Mouse (Mus musculus) lung, postnatal 0 days (tissue): ENCODE measurements around the gene Rab17. TPM values are rescaled to one million over a fixed set of nuclear protein-coding genes. Genes with fewer than 3 reads are reported as not detected.

Experiments
- ATAC-seq: fragments of 200-750 bp; cut with Nextera tagmentation; 2 replicates; pipeline ENCODE4 v1.8.0; 2017; ENCODE audit warnings: moderate library complexity
- DNase-seq: peaks from one replicate; pipeline ENCODE4 v3.0.0-alpha.2; 2016; ENCODE audit warnings: low spot score
- H3K27ac ChIP-seq: fragments of 300-500 bp; sonication (generic); 2 replicates; pipeline ENCODE4 v1.5.1; 2014; ENCODE audit warnings: antibody characterized with exemption, mild to moderate bottlenecking, low read length, mixed read lengths
- H3K27me3 ChIP-seq: fragments of 300-500 bp; sonication (generic); replicated peaks from 2 replicates; pipeline ENCODE4 v1.6.1; 2014; ENCODE audit warnings: low read length, mixed read lengths; ENCODE audit not compliant: insufficient read depth
- H3K36me3 ChIP-seq: fragments of 300-500 bp; sonication (generic); 2 replicates; pipeline ENCODE4 v1.6.1; 2014; ENCODE audit warnings: low read length, mixed read lengths; ENCODE audit not compliant: insufficient read depth
- H3K4me1 ChIP-seq: fragments of 300-500 bp; sonication (generic); 2 replicates; pipeline ENCODE4 v1.6.1; 2014; ENCODE audit warnings: antibody characterized with exemption, low read depth, low read length, mixed read lengths; ENCODE audit not compliant: insufficient read depth
- H3K4me2 ChIP-seq: fragments of 300-500 bp; sonication (generic); replicated peaks from 2 replicates; pipeline ENCODE4 v1.6.1; 2014; ENCODE audit warnings: low read depth, mild to moderate bottlenecking, low read length, moderate library complexity, mixed read lengths
- H3K4me3 ChIP-seq: fragments of 300-500 bp; sonication (generic); 2 replicates; pipeline ENCODE4 v1.5.1; 2014; ENCODE audit warnings: low read depth, low read length
- H3K9ac ChIP-seq: fragments of 300-500 bp; sonication (generic); replicated peaks from 2 replicates; pipeline ENCODE4 v1.6.1; 2014; ENCODE audit warnings: low read depth, mild to moderate bottlenecking
- H3K9me3 ChIP-seq: fragments of 300-500 bp; sonication (generic); 2 replicates; pipeline ENCODE4 v1.6.1; 2016; ENCODE audit warnings: low read length, mixed read lengths
- CTCF ChIP-seq: IDR thresholded peaks from 2 replicates; pipeline ENCODE4 v1.5.1; 2016; ENCODE audit warnings: antibody characterized with exemption, mild to moderate bottlenecking
- EP300 ChIP-seq: IDR thresholded peaks from 2 replicates; pipeline ENCODE4 v1.6.1; 2016; ENCODE audit warnings: antibody characterized with exemption, mild to moderate bottlenecking, control low read depth
- WGBS: fragments of 180-500 bp; shearing (Covaris S2); extraction: QIAGEN DNeasy Blood & Tissue Kit; methylation state at CpG from one replicate; pipeline ENCODE4 v1.1.7; 2014; 5-methylcytosine and 5-hydroxymethylcytosine counted together
- polyA plus RNA-seq: library from polyadenylated mRNA; unstranded; fragments of >200 nt; fragmentation: Nextera tagmentation; extraction: Ambion mirVana; gene quantifications from 2 replicates; pipeline ENCODE4 v1.2.1, GENCODE M21; 2015

Rab17 gene
- polyA plus RNA-seq, 1 experiment from 2014 or later: 1.6 TPM

- Histone ChIP-seq H3K4me1 (no peaks in the 10 kb centered on the region), H3K4me2 (no peak overlapping the region), H3K4me3 (no peak overlapping the region), H3K9ac (no peak overlapping the region), H3K27me3 (no peaks in the 10 kb centered on the region), H3K36me3 (no peaks in the 10 kb centered on the region), H3K9me3 (no peaks in the 10 kb centered on the region), H3K27ac (no peak overlapping the region)
- WGBS: 94% methylated on average over 4 of the region's 4 CpGs
- ATAC-seq (no peak), DNase-seq (no peak)
- TF ChIP-seq CTCF (no peak), EP300 (no peak)
These were observed 6.5 kb upstream of the Rab17 start for GRCm38 (mm10) chr1:90975960-90976359.

GRCm38 (mm10) chr1:90974906-90975649, 5.6 kb upstream of the Rab17 start:
- H3K9me3 ChIP-seq: no peaks in the 10 kb centered on the region
- no peak overlapping the region for H3K4me3 ChIP-seq
- H3K27me3 ChIP-seq: no peaks in the 10 kb centered on the region
- H3K27ac ChIP-seq: no peak overlapping the region
- H3K36me3 ChIP-seq: no peaks in the 10 kb centered on the region
- H3K9ac ChIP-seq: no peak overlapping the region
- no peak overlapping the region for H3K4me2 ChIP-seq
- ATAC-seq (peak; percentile 51), DNase-seq (peak; percentile 49)
- TF ChIP-seq EP300: no peak
- no peak for TF ChIP-seq CTCF
- H3K4me1 ChIP-seq: no peaks in the 10 kb centered on the region
- 48% methylated on average over 12 of the region's 12 CpGs for WGBS

- no peaks in the 10 kb centered on the region for H3K27me3 ChIP-seq
- peak; percentile 17 for ATAC-seq
- 82% methylated on average over 2 of the region's 2 CpGs for WGBS
- H3K4me2 ChIP-seq: no peak overlapping the region
- no peak for DNase-seq
- H3K9ac ChIP-seq: no peak overlapping the region
- H3K4me1 ChIP-seq: no peaks in the 10 kb centered on the region
- no peak overlapping the region for H3K4me3 ChIP-seq
- TF ChIP-seq EP300 (no peak), CTCF (no peak)
- H3K36me3 ChIP-seq: no peaks in the 10 kb centered on the region
- no peak overlapping the region for H3K27ac ChIP-seq
- no peaks in the 10 kb centered on the region for H3K9me3 ChIP-seq
These were observed 4.1 kb upstream of the Rab17 start for GRCm38 (mm10) chr1:90973574-90973911.

- Histone ChIP-seq H3K27me3 (no peaks in the 10 kb centered on the region), H3K9me3 (no peaks in the 10 kb centered on the region), H3K4me2 (no peak overlapping the region), H3K9ac (no peak overlapping the region), H3K4me3 (no peak overlapping the region), H3K27ac (no peak overlapping the region), H3K4me1 (peaks cover under 1% of the 10 kb centered on the region; the same call in 1 of the 2 replicates), H3K36me3 (no peaks in the 10 kb centered on the region)
- ATAC-seq (peak; percentile 65), DNase-seq (peak; percentile 91)
- TF ChIP-seq CTCF: peak; percentile 99
- TF ChIP-seq EP300: peak; percentile 44; the same call in 1 of the 2 replicates
- whole genome bisulfite sequencing: 21% methylated on average over 9 of the region's 9 CpGs
These were observed 3.6 kb upstream of the Rab17 start for GRCm38 (mm10) chr1:90972911-90973573.

- ATAC-seq: peak; percentile 7
- WGBS: 59% methylated on average over 10 of the region's 10 CpGs
- Histone ChIP-seq H3K9me3 (no peaks in the 10 kb centered on the region), H3K27ac (no peak overlapping the region), H3K4me2 (0 out of 2 replicates have a peak overlapping the region, but pooled peaks have one; percentile 39), H3K9ac (no peak overlapping the region), H3K4me1 (peaks cover 6% of the 10 kb centered on the region; the same call in 1 of the 2 replicates), H3K36me3 (no peaks in the 10 kb centered on the region), H3K4me3 (no peak overlapping the region), H3K27me3 (no peaks in the 10 kb centered on the region)
- TF ChIP-seq CTCF (no peak), EP300 (no peak)
- DNase-seq: no peak
These were observed 475 bp upstream of the Rab17 start for GRCm38 (mm10) chr1:90969881-90970390.

- WGBS: 50% methylated on average over 4 of the region's 4 CpGs
- H3K27ac ChIP-seq: 0 out of 2 replicates have a peak overlapping the region, but pooled peaks have one; percentile 57
- no peak overlapping the region for H3K4me3 ChIP-seq
- ATAC-seq (no peak), DNase-seq (no peak)
- H3K36me3 ChIP-seq: no peaks in the 10 kb centered on the region
- peaks cover 6% of the 10 kb centered on the region; the same call in 1 of the 2 replicates for H3K4me1 ChIP-seq
- TF ChIP-seq EP300: no peak
- no peak for TF ChIP-seq CTCF
- no peak overlapping the region for H3K9ac ChIP-seq
- H3K9me3 ChIP-seq: no peaks in the 10 kb centered on the region
- no peak overlapping the region for H3K4me2 ChIP-seq
- no peaks in the 10 kb centered on the region for H3K27me3 ChIP-seq
These were observed 812 bp downstream of the Rab17 start for GRCm38 (mm10) chr1:90968649-90969048.
